Mouse (Mus musculus): Measurements from ENCODE around the gene Nostrin.

Gene Nostrin

GRCm38 (mm10) chr2:69129425-69130210 lies 6.0 kb upstream of the Nostrin start:
- DNase-seq (ENCODE audit: low spot score), result no peak

- DNase-seq (ENCODE audit: low spot score), result no peak
These were observed 3.6 kb upstream of the Nostrin start for GRCm38 (mm10) chr2:69132046-69132445.

- DNase-seq (ENCODE audit: low spot score), result no peak
These were observed 3.0 kb upstream of the Nostrin start for GRCm38 (mm10) chr2:69132488-69133040.

- DNase-seq (ENCODE audit: low spot score), result no peak
These were observed 1.4 kb upstream of the Nostrin start for GRCm38 (mm10) chr2:69134186-69134585.

GRCm38 (mm10) chr2:69134937-69135336 lies 663 bp upstream of the Nostrin start:
- DNase-seq (ENCODE audit: low spot score), result no peak

- DNase-seq (ENCODE audit: low spot score), result no peak
These were observed 1.9 kb downstream of the Nostrin start for GRCm38 (mm10) chr2:69137406-69138084.

GRCm38 (mm10) chr2:69138759-69139158 lies 3.2 kb downstream of the Nostrin start:
- DNase-seq (ENCODE audit: low spot score), result no peak

GRCm38 (mm10) chr2:69140215-69140614 lies 4.6 kb downstream of the Nostrin start:
- DNase-seq (ENCODE audit: low spot score), result no peak

- no peak for DNase-seq (ENCODE audit: low spot score)
These were observed 5.2 kb downstream of the Nostrin start for GRCm38 (mm10) chr2:69140816-69141215.

GRCm38 (mm10) chr2:69148691-69149090 lies 13.1 kb downstream of the Nostrin start:
- DNase-seq (ENCODE audit: low spot score), result no peak

- no peak for DNase-seq (ENCODE audit: low spot score)
These were observed 13.6 kb downstream of the Nostrin start for GRCm38 (mm10) chr2:69149154-69149553.

GRCm38 (mm10) chr2:69150841-69151240 lies 15.2 kb downstream of the Nostrin start:
- DNase-seq (ENCODE audit: low spot score), result no peak

GRCm38 (mm10) chr2:69155861-69156260 lies 20.3 kb downstream of the Nostrin start:
- no peak for DNase-seq (ENCODE audit: low spot score)

- DNase-seq (ENCODE audit: low spot score), result no peak
These were observed 20.7 kb downstream of the Nostrin start for GRCm38 (mm10) chr2:69156283-69156682.

GRCm38 (mm10) chr2:69158907-69159306 lies 23.3 kb downstream of the Nostrin start:
- no peak for DNase-seq (ENCODE audit: low spot score)

- no peak for DNase-seq (ENCODE audit: low spot score)
These were observed 34.9 kb downstream of the Nostrin start for GRCm38 (mm10) chr2:69170395-69171077.

GRCm38 (mm10) chr2:69175296-69175695 lies 39.7 kb downstream of the Nostrin start:
- DNase-seq (ENCODE audit: low spot score), result no peak

- no peak for DNase-seq (ENCODE audit: low spot score)
These were observed 44.1 kb downstream of the Nostrin start for GRCm38 (mm10) chr2:69179721-69180120.

- DNase-seq (ENCODE audit: low spot score), result no peak
These were observed 52.4 kb downstream of the Nostrin start for GRCm38 (mm10) chr2:69187990-69188389.

GRCm38 (mm10) chr2:69188732-69189131 lies 53.1 kb downstream of the Nostrin start:
- DNase-seq (ENCODE audit: low spot score), result no peak

GRCm38 (mm10) chr2:69189222-69189621 lies 53.6 kb downstream of the Nostrin start:
- DNase-seq (ENCODE audit: low spot score), result no peak

GRCm38 (mm10) chr2:69191059-69191458 lies 55.5 kb downstream of the Nostrin start:
- DNase-seq (ENCODE audit: low spot score), result no peak

- DNase-seq (ENCODE audit: low spot score), result no peak
These were observed 58.0 kb downstream of the Nostrin start for GRCm38 (mm10) chr2:69193555-69193954.
